Mouse (Mus musculus) midbrain, postnatal 0 days (tissue): ENCODE results near the gene Tap2. TPM values are rescaled to one million over a fixed set of nuclear protein-coding genes. Genes with fewer than 3 reads are reported as not detected.

Experiments
- ATAC-seq: fragments of 200-750 bp; cut with Nextera tagmentation; 2 replicates; pipeline ENCODE4 v1.8.0; 2017; ENCODE audit warnings: moderate number of reproducible peaks, mild to moderate bottlenecking, moderate TSS enrichment, moderate library complexity; ENCODE audit not compliant: low FRiP score
- DNase-seq: peaks from one replicate; pipeline ENCODE4 v3.0.0-alpha.2; 2015; ENCODE audit warnings: low spot score
- H3K27ac ChIP-seq: fragments of 300-500 bp; sonication (generic); 2 replicates; pipeline ENCODE4 v1.5.1; 2014; ENCODE audit warnings: low read depth, mild to moderate bottlenecking, low read length, mixed read lengths
- H3K27me3 ChIP-seq: fragments of 300-500 bp; sonication (generic); 2 replicates; pipeline ENCODE4 v1.6.1; 2014; ENCODE audit warnings: low read length, control low read depth, mixed read lengths; ENCODE audit not compliant: insufficient read depth
- H3K36me3 ChIP-seq: fragments of 300-500 bp; sonication (generic); 2 replicates; pipeline ENCODE4 v1.6.1; 2014; ENCODE audit warnings: low read length, control low read depth, mixed read lengths; ENCODE audit not compliant: insufficient read depth
- H3K4me1 ChIP-seq: fragments of 300-500 bp; sonication (generic); 2 replicates; pipeline ENCODE4 v1.6.1; 2014; ENCODE audit warnings: mild to moderate bottlenecking, control low read depth, antibody characterized with exemption, low read length, mixed read lengths; ENCODE audit not compliant: insufficient read depth
- H3K4me2 ChIP-seq: fragments of 300-500 bp; sonication (generic); 2 replicates; pipeline ENCODE4 v1.6.1; 2014; ENCODE audit warnings: low read depth, mild to moderate bottlenecking, low read length, mixed read lengths; ENCODE audit not compliant: poor library complexity, severe bottlenecking
- H3K4me3 ChIP-seq: fragments of 300-500 bp; sonication (generic); 2 replicates; pipeline ENCODE4 v1.5.1; 2014; ENCODE audit warnings: low read depth, mild to moderate bottlenecking, low read length, moderate library complexity
- H3K9ac ChIP-seq: fragments of 300-500 bp; sonication (generic); replicated peaks from 2 replicates; pipeline ENCODE4 v1.6.1; 2014; ENCODE audit warnings: mild to moderate bottlenecking, low read length, moderate library complexity, mixed read lengths; ENCODE audit not compliant: poor library complexity, severe bottlenecking
- H3K9me3 ChIP-seq: fragments of 300-500 bp; sonication (generic); 2 replicates; pipeline ENCODE4 v1.6.1; 2016; ENCODE audit warnings: low read length, control low read depth
- CTCF ChIP-seq: IDR thresholded peaks from 2 replicates; pipeline ENCODE4 v1.5.1; 2016; ENCODE audit warnings: antibody characterized with exemption, mild to moderate bottlenecking
- WGBS: fragments of 180-500 bp; shearing (Covaris S2); extraction: QIAGEN DNeasy Blood & Tissue Kit; methylation state at CpG from one replicate; pipeline ENCODE4 v1.1.7; 2014; 5-methylcytosine and 5-hydroxymethylcytosine counted together
- polyA plus RNA-seq: library from polyadenylated mRNA; unstranded; fragments of >200 nt; fragmentation: Nextera tagmentation; extraction: Ambion mirVana; gene quantifications from 2 replicates; pipeline ENCODE4 v1.2.1, GENCODE M21; 2015
- total RNA-seq: library from RNA; depleted of rRNA; stranded (reverse); fragments of >200 nt; gene quantifications from 2 replicates; pipeline ENCODE4 v1.2.3, GENCODE M21; 2014

The Tap2 gene
- total and polyA plus RNA-seq, 2 experiments from 2014 or later: 2.0 to 4.2 TPM

DNA sequence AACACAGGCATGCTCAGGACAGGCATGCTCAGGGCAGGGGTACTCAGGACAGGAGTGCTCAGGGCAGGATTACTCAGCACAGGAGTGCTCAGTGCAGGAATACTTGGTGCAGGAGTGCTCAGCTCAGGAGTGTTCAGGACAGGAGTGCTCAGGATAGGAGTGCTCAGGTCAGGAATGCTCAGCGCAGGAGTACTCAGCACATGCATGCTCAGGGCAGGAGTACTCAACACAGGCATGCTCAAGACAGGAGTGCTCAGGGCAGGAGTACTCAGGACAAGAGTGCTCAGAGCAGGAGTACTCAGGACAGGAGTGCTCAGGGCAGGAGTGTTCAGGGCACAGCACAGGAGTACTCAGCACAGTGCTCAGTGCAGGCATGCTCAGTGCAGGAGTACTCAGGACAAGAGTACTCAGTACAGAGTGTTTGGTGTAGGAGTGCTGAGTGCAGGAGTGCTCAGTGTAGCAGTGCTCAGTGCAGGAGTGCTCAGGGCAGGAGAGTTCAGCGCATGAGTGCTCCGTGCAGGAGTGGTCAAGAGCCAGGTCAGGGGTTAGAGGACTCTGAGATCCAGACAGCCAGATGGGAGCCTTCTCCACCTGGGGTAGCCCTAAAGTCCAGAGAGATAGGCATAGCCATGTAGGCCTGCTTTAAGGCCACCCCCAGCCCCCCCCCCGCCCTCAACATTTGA, 426 bp upstream of the Tap2 start:
- ATAC-seq: no peak
- peaks cover 31% of the 10 kb centered on the region for H3K27me3 ChIP-seq
- H3K4me1 ChIP-seq: no peaks in the 10 kb centered on the region; the same call in 1 of the 2 replicates
- no peak overlapping the region for H3K27ac ChIP-seq
- H3K36me3 ChIP-seq: no peaks in the 10 kb centered on the region
- no peak overlapping the region for H3K4me2 ChIP-seq
- DNase-seq: no peak
- 94% methylated on average over 4 of the region's 4 CpGs for WGBS
- H3K4me3 ChIP-seq: no peak overlapping the region
- no peaks in the 10 kb centered on the region for H3K9me3 ChIP-seq
- no peak overlapping the region for H3K9ac ChIP-seq
- TF ChIP-seq CTCF: no peak

DNA sequence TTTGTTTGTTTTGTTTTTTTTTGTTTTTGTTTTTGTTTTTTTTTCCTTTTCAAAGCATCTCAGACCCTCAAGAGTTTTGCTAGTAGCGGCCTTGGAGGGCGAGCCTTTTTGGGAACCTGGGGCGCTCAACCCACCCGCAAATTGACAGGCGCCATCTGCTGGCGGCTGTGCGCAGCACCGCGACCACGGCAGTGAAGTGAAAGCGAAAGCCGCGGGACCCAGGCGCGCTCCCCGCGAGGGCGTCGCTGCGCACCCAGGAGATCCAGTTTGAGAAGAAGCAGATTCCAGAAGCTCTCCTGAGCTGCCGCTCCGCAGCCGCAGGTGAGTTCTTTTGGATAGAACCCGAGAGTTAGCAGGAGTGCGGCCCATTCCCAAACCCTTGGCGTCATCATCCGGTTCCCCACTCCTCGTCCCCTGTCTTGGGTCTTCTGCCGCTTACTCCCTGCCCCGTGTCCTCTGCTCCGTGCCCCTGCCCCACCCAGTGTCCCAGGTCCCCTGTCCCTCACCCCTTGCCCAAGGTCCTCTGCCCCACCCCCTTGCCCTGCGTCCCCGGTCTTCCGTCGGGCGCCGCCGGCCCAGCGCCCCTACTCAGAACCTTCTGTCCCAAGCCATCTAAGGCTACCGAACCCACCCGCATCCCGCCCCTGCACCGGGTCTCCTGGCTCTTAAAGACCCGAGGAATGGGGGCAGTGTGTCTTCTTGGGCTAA, 1.1 kb downstream of the Tap2 start:
- ATAC-seq (no peak), DNase-seq (peak; percentile 54)
- 1% methylated on average over 44 of the region's 44 CpGs for WGBS
- peak overlapping the region; percentile 79 for H3K4me2 ChIP-seq
- H3K9me3 ChIP-seq: no peaks in the 10 kb centered on the region
- no peaks in the 10 kb centered on the region for H3K36me3 ChIP-seq
- peak; percentile 85 for TF ChIP-seq CTCF
- peak overlapping the region; percentile 54 for H3K4me3 ChIP-seq
- H3K27ac ChIP-seq: no peak overlapping the region
- H3K9ac ChIP-seq: peak overlapping the region; percentile 48
- peaks cover 24% of the 10 kb centered on the region for H3K27me3 ChIP-seq
- H3K4me1 ChIP-seq: no peaks in the 10 kb centered on the region; the same call in 1 of the 2 replicates

DNA sequence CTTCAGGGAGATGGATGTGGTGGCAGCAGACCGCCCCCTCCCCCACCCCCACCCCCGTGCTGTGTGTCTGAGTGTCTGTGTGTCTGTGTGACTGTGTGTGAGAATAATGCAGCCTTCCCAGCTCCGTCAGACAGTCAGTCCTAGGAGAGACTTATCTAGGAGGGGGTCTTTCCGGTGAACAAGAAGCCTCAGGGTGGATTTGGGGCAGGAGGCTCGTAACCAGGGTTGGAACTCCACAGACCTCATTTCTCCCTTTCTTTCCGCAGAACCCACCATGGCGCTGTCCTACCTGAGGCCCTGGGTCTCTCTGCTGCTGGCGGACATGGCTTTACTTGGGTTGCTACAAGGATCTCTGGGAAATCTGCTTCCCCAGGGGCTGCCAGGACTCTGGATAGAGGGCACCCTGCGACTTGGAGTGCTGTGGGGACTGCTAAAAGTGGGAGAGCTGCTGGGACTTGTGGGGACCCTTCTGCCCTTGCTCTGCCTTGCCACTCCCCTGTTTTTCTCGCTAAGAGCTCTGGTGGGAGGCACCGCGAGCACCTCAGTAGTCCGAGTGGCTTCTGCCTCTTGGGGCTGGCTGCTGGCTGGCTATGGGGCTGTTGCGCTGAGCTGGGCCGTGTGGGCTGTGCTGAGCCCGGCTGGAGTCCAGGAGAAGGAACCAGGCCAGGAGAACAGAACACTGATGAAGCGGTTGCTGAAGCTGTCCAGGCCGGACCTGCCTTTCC, 1.9 kb downstream of the Tap2 start:
- DNase-seq (no peak), ATAC-seq (no peak)
- no peak overlapping the region for H3K27ac ChIP-seq
- peaks cover 28% of the 10 kb centered on the region for H3K27me3 ChIP-seq
- H3K9ac ChIP-seq: peak overlapping the region; percentile 48; the same call in 1 of the 2 replicates
- no peaks in the 10 kb centered on the region for H3K36me3 ChIP-seq
- no peaks in the 10 kb centered on the region for H3K9me3 ChIP-seq
- TF ChIP-seq CTCF: no peak
- 18% methylated on average over 17 of the region's 18 CpGs for WGBS
- peak overlapping the region; percentile 54 for H3K4me3 ChIP-seq
- peak overlapping the region; percentile 79 for H3K4me2 ChIP-seq
- H3K4me1 ChIP-seq: no peaks in the 10 kb centered on the region; the same call in 1 of the 2 replicates

DNA sequence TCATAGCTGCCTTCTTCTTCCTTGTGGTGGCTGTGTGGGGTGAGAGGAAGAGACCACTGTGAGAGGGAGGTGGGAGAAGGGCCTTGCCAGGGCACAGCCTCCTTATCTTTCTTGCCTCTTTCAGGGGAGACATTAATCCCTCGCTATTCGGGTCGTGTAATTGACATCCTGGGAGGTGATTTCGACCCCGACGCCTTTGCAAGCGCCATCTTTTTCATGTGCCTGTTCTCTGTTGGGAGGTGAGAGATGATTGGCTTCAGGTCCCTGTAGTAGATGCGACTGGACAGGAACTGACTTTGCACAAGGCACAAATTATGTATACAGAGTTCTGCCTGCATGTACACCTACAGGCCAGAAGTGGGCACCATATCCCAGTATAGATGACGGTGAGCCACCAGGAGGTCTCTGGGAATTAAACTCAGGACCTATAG, 2.4 kb downstream of the Tap2 start:
- H3K9ac ChIP-seq: no peak overlapping the region
- H3K4me3 ChIP-seq: no peak overlapping the region
- no peak overlapping the region for H3K4me2 ChIP-seq
- ATAC-seq: no peak
- no peaks in the 10 kb centered on the region for H3K36me3 ChIP-seq
- TF ChIP-seq CTCF: peak; percentile 71
- 15% methylated on average over 9 of the region's 9 CpGs for WGBS
- DNase-seq: peak; percentile 56
- H3K9me3 ChIP-seq: no peaks in the 10 kb centered on the region
- H3K27me3 ChIP-seq: peaks cover 34% of the 10 kb centered on the region
- no peak overlapping the region for H3K27ac ChIP-seq
- no peaks in the 10 kb centered on the region; the same call in 1 of the 2 replicates for H3K4me1 ChIP-seq

DNA sequence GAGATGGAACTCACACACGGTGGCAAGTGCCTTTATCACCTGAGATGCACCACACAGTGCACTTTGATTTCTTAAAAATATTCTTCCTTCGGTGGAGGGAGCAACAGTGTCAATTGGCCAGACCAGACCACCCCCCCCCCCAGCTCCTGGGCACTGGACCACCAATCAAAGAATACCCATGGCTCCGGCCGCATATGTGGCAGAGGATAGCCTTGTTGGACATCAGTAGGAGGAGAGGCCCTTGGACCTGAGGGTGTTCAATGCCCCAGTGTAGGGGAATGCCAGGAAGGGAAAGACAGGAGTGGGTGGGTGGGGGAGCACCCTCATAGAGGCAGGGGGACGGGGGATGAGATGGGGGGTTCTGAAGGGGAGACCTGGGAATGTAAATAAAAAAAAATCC, 3.4 kb downstream of the Tap2 start:
- no peaks in the 10 kb centered on the region for H3K36me3 ChIP-seq
- 83% methylated on average over 5 of the region's 5 CpGs for WGBS
- no peak overlapping the region for H3K4me3 ChIP-seq
- DNase-seq: no peak
- no peaks in the 10 kb centered on the region for H3K9me3 ChIP-seq
- no peaks in the 10 kb centered on the region; the same call in 1 of the 2 replicates for H3K4me1 ChIP-seq
- H3K27ac ChIP-seq: no peak overlapping the region
- no peak for TF ChIP-seq CTCF
- no peak for ATAC-seq
- H3K4me2 ChIP-seq: no peak overlapping the region
- H3K9ac ChIP-seq: no peak overlapping the region
- peaks cover 35% of the 10 kb centered on the region for H3K27me3 ChIP-seq
